Mouse (Mus musculus): ENCODE measurements around the gene Alpl. TPM values are rescaled to one million over a fixed set of nuclear protein-coding genes. Genes with fewer than 3 reads are reported as not detected.

Alpl gene
- polyA plus RNA-seq, 1 experiment from 2014 or later: 3.6 TPM

- Histone ChIP-seq H3K36me3 (ENCODE audit: control insufficient read depth, insufficient read depth) (no peaks in the 10 kb centered on the region), H3K27me3 (ENCODE audit: control insufficient read depth, insufficient read depth, low read length) (no peaks in the 10 kb centered on the region), H3K9me3 (replicated peaks; ENCODE audit: control insufficient read depth, low read length) (no peaks in the 10 kb centered on the region), H3K4me3 (ENCODE audit: low read length) (no peak overlapping the region), H3K9ac (ENCODE audit: low read length) (no peak overlapping the region), H3K4me2 (ENCODE audit: low read depth, low read length) (no peak overlapping the region), H3K27ac (ENCODE audit: low read length) (no peak overlapping the region), H3K4me1 (ENCODE audit: control insufficient read depth, insufficient read depth, low read length) (peaks cover 16% of the 10 kb centered on the region)
- no peak for ATAC-seq (replicated peaks; ENCODE audit: extremely low read depth, insufficient read depth, low FRiP score)
- WGBS: 58% methylated on average over 2 of the region's 2 CpGs
Observed at GRCm38 (mm10) chr4:137754446-137754845, 41.7 kb downstream of the Alpl start.

GRCm38 (mm10) chr4:137753199-137753598, 43.0 kb downstream of the Alpl start:
- no peak for ATAC-seq (replicated peaks; ENCODE audit: extremely low read depth, insufficient read depth, low FRiP score)
- Histone ChIP-seq H3K27me3 (ENCODE audit: control insufficient read depth, insufficient read depth, low read length) (no peaks in the 10 kb centered on the region), H3K4me3 (ENCODE audit: low read length) (no peak overlapping the region), H3K27ac (ENCODE audit: low read length) (no peak overlapping the region), H3K4me2 (ENCODE audit: low read depth, low read length) (no peak overlapping the region), H3K4me1 (ENCODE audit: control insufficient read depth, insufficient read depth, low read length) (peaks cover 16% of the 10 kb centered on the region), H3K36me3 (ENCODE audit: control insufficient read depth, insufficient read depth) (no peaks in the 10 kb centered on the region), H3K9me3 (replicated peaks; ENCODE audit: control insufficient read depth, low read length) (no peaks in the 10 kb centered on the region), H3K9ac (ENCODE audit: low read length) (no peak overlapping the region)
- 87% methylated on average over 7 of the region's 7 CpGs for WGBS

- Histone ChIP-seq H3K4me3 (ENCODE audit: low read length) (no peak overlapping the region), H3K4me2 (ENCODE audit: low read depth, low read length) (no peak overlapping the region), H3K9ac (ENCODE audit: low read length) (no peak overlapping the region), H3K27ac (ENCODE audit: low read length) (no peak overlapping the region), H3K27me3 (ENCODE audit: control insufficient read depth, insufficient read depth, low read length) (no peaks in the 10 kb centered on the region), H3K4me1 (ENCODE audit: control insufficient read depth, insufficient read depth, low read length) (peaks cover 16% of the 10 kb centered on the region), H3K9me3 (replicated peaks; ENCODE audit: control insufficient read depth, low read length) (no peaks in the 10 kb centered on the region), H3K36me3 (ENCODE audit: control insufficient read depth, insufficient read depth) (no peaks in the 10 kb centered on the region)
- ATAC-seq (replicated peaks; ENCODE audit: extremely low read depth, insufficient read depth, low FRiP score): no peak
- 65% methylated on average over 15 of the region's 15 CpGs for WGBS
Observed at GRCm38 (mm10) chr4:137752471-137752870, 43.7 kb downstream of the Alpl start.

- no peak overlapping the region for H3K4me2 ChIP-seq (ENCODE audit: low read depth, low read length)
- H3K27ac ChIP-seq (ENCODE audit: low read length): peak overlapping the region; percentile 25; the same call in 1 of the 2 replicates
- H3K9me3 ChIP-seq (replicated peaks; ENCODE audit: control insufficient read depth, low read length): no peaks in the 10 kb centered on the region
- peak; percentile 56; the same call in 1 of the 2 replicates for ATAC-seq (replicated peaks; ENCODE audit: extremely low read depth, insufficient read depth, low FRiP score)
- H3K4me3 ChIP-seq (ENCODE audit: low read length): no peak overlapping the region
- peaks cover 16% of the 10 kb centered on the region for H3K4me1 ChIP-seq (ENCODE audit: control insufficient read depth, insufficient read depth, low read length)
- H3K9ac ChIP-seq (ENCODE audit: low read length): no peak overlapping the region
- no peaks in the 10 kb centered on the region for H3K36me3 ChIP-seq (ENCODE audit: control insufficient read depth, insufficient read depth)
- 38% methylated on average over 9 of the region's 9 CpGs for WGBS
- no peaks in the 10 kb centered on the region for H3K27me3 ChIP-seq (ENCODE audit: control insufficient read depth, insufficient read depth, low read length)
Observed at GRCm38 (mm10) chr4:137751717-137752116, 44.5 kb downstream of the Alpl start.

GRCm38 (mm10) chr4:137751310-137751709, 44.9 kb downstream of the Alpl start:
- no peak overlapping the region for H3K9ac ChIP-seq (ENCODE audit: low read length)
- peaks cover 16% of the 10 kb centered on the region for H3K4me1 ChIP-seq (ENCODE audit: control insufficient read depth, insufficient read depth, low read length)
- peak overlapping the region; percentile 25; the same call in 1 of the 2 replicates for H3K27ac ChIP-seq (ENCODE audit: low read length)
- H3K9me3 ChIP-seq (replicated peaks; ENCODE audit: control insufficient read depth, low read length): no peaks in the 10 kb centered on the region
- ATAC-seq (replicated peaks; ENCODE audit: extremely low read depth, insufficient read depth, low FRiP score): peak; percentile 4; the same call in 1 of the 2 replicates
- WGBS: 35% methylated on average over 8 of the region's 8 CpGs
- H3K4me3 ChIP-seq (ENCODE audit: low read length): no peak overlapping the region
- H3K27me3 ChIP-seq (ENCODE audit: control insufficient read depth, insufficient read depth, low read length): no peaks in the 10 kb centered on the region
- no peak overlapping the region for H3K4me2 ChIP-seq (ENCODE audit: low read depth, low read length)
- no peaks in the 10 kb centered on the region for H3K36me3 ChIP-seq (ENCODE audit: control insufficient read depth, insufficient read depth)

GRCm38 (mm10) chr4:137750121-137750520, 46.1 kb downstream of the Alpl start:
- no peak overlapping the region for H3K27ac ChIP-seq (ENCODE audit: low read length)
- no peak overlapping the region for H3K4me3 ChIP-seq (ENCODE audit: low read length)
- H3K4me1 ChIP-seq (ENCODE audit: control insufficient read depth, insufficient read depth, low read length): peaks cover 16% of the 10 kb centered on the region
- H3K36me3 ChIP-seq (ENCODE audit: control insufficient read depth, insufficient read depth): no peaks in the 10 kb centered on the region
- no peak for ATAC-seq (replicated peaks; ENCODE audit: extremely low read depth, insufficient read depth, low FRiP score)
- no peak overlapping the region for H3K4me2 ChIP-seq (ENCODE audit: low read depth, low read length)
- no peaks in the 10 kb centered on the region for H3K27me3 ChIP-seq (ENCODE audit: control insufficient read depth, insufficient read depth, low read length)
- no peak overlapping the region; the same call in 1 of the 2 replicates for H3K9ac ChIP-seq (ENCODE audit: low read length)
- H3K9me3 ChIP-seq (replicated peaks; ENCODE audit: control insufficient read depth, low read length): no peaks in the 10 kb centered on the region
- WGBS: 31% methylated on average over 9 of the region's 9 CpGs

GRCm38 (mm10) chr4:137749680-137750079, 46.5 kb downstream of the Alpl start:
- 68% methylated on average over 9 of the region's 9 CpGs for WGBS
- no peak overlapping the region for H3K9ac ChIP-seq (ENCODE audit: low read length)
- ATAC-seq (replicated peaks; ENCODE audit: extremely low read depth, insufficient read depth, low FRiP score): no peak

GRCm38 (mm10) chr4:137748726-137749125, 47.5 kb downstream of the Alpl start:
- no peaks in the 10 kb centered on the region for H3K9me3 ChIP-seq (replicated peaks; ENCODE audit: control insufficient read depth, low read length)
- H3K27ac ChIP-seq (ENCODE audit: low read length): no peak overlapping the region
- H3K4me1 ChIP-seq (ENCODE audit: control insufficient read depth, insufficient read depth, low read length): peaks cover 16% of the 10 kb centered on the region
- no peaks in the 10 kb centered on the region for H3K36me3 ChIP-seq (ENCODE audit: control insufficient read depth, insufficient read depth)
- H3K27me3 ChIP-seq (ENCODE audit: control insufficient read depth, insufficient read depth, low read length): no peaks in the 10 kb centered on the region
- no peak overlapping the region for H3K4me2 ChIP-seq (ENCODE audit: low read depth, low read length)
- H3K4me3 ChIP-seq (ENCODE audit: low read length): no peak overlapping the region
- H3K9ac ChIP-seq (ENCODE audit: low read length): no peak overlapping the region
- WGBS: 66% methylated on average over 4 of the region's 4 CpGs
- no peak for ATAC-seq (replicated peaks; ENCODE audit: extremely low read depth, insufficient read depth, low FRiP score)

More at GRCm38 (mm10) chr4:137749680-137750079, 46.5 kb downstream of the Alpl start:
- H3K27ac ChIP-seq (ENCODE audit: low read length): no peak overlapping the region
- H3K36me3 ChIP-seq (ENCODE audit: control insufficient read depth, insufficient read depth): no peaks in the 10 kb centered on the region
- H3K4me2 ChIP-seq (ENCODE audit: low read depth, low read length): no peak overlapping the region
- H3K4me1 ChIP-seq (ENCODE audit: control insufficient read depth, insufficient read depth, low read length): peaks cover 16% of the 10 kb centered on the region
- no peaks in the 10 kb centered on the region for H3K27me3 ChIP-seq (ENCODE audit: control insufficient read depth, insufficient read depth, low read length)
- H3K4me3 ChIP-seq (ENCODE audit: low read length): no peak overlapping the region
- H3K9me3 ChIP-seq (replicated peaks; ENCODE audit: control insufficient read depth, low read length): no peaks in the 10 kb centered on the region

GRCm38 (mm10) chr4:137747590-137747989, 48.6 kb downstream of the Alpl start:
- no peak overlapping the region for H3K4me3 ChIP-seq (ENCODE audit: low read length)
- H3K36me3 ChIP-seq (ENCODE audit: control insufficient read depth, insufficient read depth): no peaks in the 10 kb centered on the region
- ATAC-seq (replicated peaks; ENCODE audit: extremely low read depth, insufficient read depth, low FRiP score): no peak
- no peaks in the 10 kb centered on the region for H3K27me3 ChIP-seq (ENCODE audit: control insufficient read depth, insufficient read depth, low read length)
- H3K27ac ChIP-seq (ENCODE audit: low read length): no peak overlapping the region
- H3K9ac ChIP-seq (ENCODE audit: low read length): no peak overlapping the region
- H3K4me2 ChIP-seq (ENCODE audit: low read depth, low read length): no peak overlapping the region
- peaks cover 16% of the 10 kb centered on the region for H3K4me1 ChIP-seq (ENCODE audit: control insufficient read depth, insufficient read depth, low read length)
- 80% methylated on average over 5 of the region's 5 CpGs for WGBS
- H3K9me3 ChIP-seq (replicated peaks; ENCODE audit: control insufficient read depth, low read length): no peaks in the 10 kb centered on the region

All from heart, embryonic 16.5 days (tissue).